Comparison of ENCODE assay signal across 17 mouse cellular contexts in the genomic region with DNA sequence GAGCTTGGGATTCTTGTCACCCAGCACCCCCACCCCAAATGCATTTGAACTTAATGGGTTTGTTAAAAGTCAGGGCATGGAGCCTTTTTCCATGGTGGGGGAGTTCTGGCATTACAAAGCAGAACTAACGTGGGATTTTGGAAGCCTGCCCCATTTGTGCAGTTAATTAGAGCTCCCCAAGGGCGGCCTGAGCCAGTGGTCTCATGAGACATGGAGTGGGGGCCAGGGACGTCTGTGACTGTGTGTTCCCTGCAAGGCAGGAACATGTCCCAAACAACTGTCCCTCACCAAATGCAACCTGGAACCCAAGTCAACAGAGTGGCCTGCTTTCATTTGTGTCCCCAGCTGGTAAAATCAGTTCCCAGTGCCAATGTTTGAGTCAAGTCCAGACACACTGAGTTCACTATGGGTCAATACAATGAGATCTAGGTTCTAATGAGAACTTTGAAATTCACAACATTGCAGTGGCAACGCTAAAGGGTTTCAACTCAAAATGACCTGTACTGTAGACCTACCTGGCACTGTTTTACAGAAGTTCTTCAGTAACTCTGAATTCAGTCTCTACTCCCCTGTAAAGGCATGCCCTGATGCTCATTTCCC.
"Had no signal": no experiment of that assay in that cellular context is flagged by ENCODE, and none has a peak within 500 bp of the region (broad histone marks: within the 10 kb centered on the region; RNA-seq: fewer than 3 reads in every experiment).

No protein-coding gene starts in this region.

- H3K4me3 ChIP-seq: midbrain, embryonic 10.5 days; midbrain, embryonic 15.5 days; neural tube, embryonic 13.5 days had no signal

- H3K4me1 ChIP-seq: midbrain, embryonic 15.5 days had no signal

- H3K9me3 ChIP-seq: midbrain, embryonic 10.5 days; midbrain, embryonic 15.5 days; neural tube, embryonic 13.5 days had no signal

- H3K27me3 ChIP-seq: midbrain, embryonic 15.5 days; neural tube, embryonic 13.5 days had no signal

- H3K27ac ChIP-seq: kidney, postnatal 0 days; liver, embryonic 14.5 days; midbrain, embryonic 10.5 days; midbrain, embryonic 15.5 days; neural tube, embryonic 13.5 days had no signal

- DNase-seq: kidney, adult 11 months; kidney, adult 9 months; kidney, postnatal 36 days; layer of hippocampus, adult 9-11 months; layer of hippocampus, postnatal 36 days; lung, adult 2 months; lung, postnatal 4 days; retina, postnatal 1 day; right cerebral cortex, postnatal 4 days; spleen, adult 18-20 months; thymus, adult 18-20 months; thymus, postnatal 14 days had no signal

- H3K36me3 ChIP-seq: midbrain, embryonic 10.5 days; midbrain, embryonic 15.5 days; neural tube, embryonic 13.5 days had no signal
